In the genomic region with DNA sequence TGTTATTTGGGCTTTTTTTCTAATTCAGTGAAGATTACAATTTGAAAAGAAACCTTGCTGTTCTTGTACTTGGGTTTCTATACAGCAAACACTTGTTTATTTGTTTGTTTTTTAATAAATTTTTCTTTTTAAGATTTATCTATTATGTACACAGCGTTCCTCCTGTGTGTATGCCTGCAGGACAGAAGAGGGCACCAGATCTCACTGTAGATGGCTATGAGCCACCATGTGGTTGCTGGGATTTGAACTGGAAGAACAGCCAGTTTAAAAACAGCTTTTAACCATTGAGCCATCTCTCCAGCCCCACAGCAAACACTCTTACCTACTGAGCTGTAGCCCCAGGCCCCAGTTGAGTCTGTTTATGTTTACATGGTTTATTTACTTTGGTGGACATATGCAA, we compare ENCODE assay signal across 22 mouse cellular contexts. TPM values are rescaled to one million over a fixed set of nuclear protein-coding genes. Genes with fewer than 3 reads are reported as not detected.
DNase-seq lines count a peak whose midpoint lies in the region; ATAC-seq and TF ChIP-seq lines count a peak whose summit lies in the region.
"Had no signal": no experiment of that assay in that cellular context is flagged by ENCODE, and none has a peak within 500 bp of the region (broad histone marks: within the 10 kb centered on the region; RNA-seq: fewer than 3 reads in every experiment).

No protein-coding gene starts in this region.

- DNase-seq in heart, postnatal 0 days (ENCODE audit: low spot score) = no peak
- no peak for DNase-seq in heart, postnatal 4 days
- DNase-seq in liver, postnatal 0 days = no peak
- DNase-seq in liver, embryonic 11.5 days (ENCODE audit: low spot score) = no peak
- DNase-seq in right cerebral cortex, postnatal 25 days = no peak
- DNase-seq: adrenal gland, postnatal 14 days; cerebellum, adult 11-12 months; cerebellum, postnatal 36 days; heart, postnatal 36 days; kidney, adult 2 months; kidney, postnatal 14 days had no signal

- no peak for ATAC-seq in heart, postnatal 0 days (ENCODE audit: insufficient read depth, low read depth)
- ATAC-seq in liver, postnatal 0 days = no peak
- no peak for ATAC-seq in liver, embryonic 11.5 days (replicated peaks; ENCODE audit: low FRiP score)
- ATAC-seq: forebrain, embryonic 14.5 days; midbrain, embryonic 13.5 days had no signal

- no peak overlapping the region for H3K4me3 ChIP-seq in heart, postnatal 0 days (ENCODE audit: low read depth, low read length)
- H3K4me3 ChIP-seq in liver, postnatal 0 days (ENCODE audit: low read depth, low read length) = no peak overlapping the region
- H3K4me3 ChIP-seq in liver, embryonic 11.5 days (ENCODE audit: low read depth, low read length) = no peak overlapping the region
- H3K4me3 ChIP-seq in ES-Bruce4 (ENCODE audit: low read depth, low read length) = no peak overlapping the region
- H3K4me3 ChIP-seq in embryonic fibroblast, embryonic 13.5 days (ENCODE audit: insufficient read depth, low read length) = no peak overlapping the region
- H3K4me3 ChIP-seq: erythroblast, embryonic 14.5 days; heart, embryonic 13.5 days; hindbrain, embryonic 15.5 days; limb, embryonic 10.5 days; midbrain, embryonic 13.5 days; neural tube, embryonic 15.5 days; stomach, embryonic 15.5 days had no signal

- H3K9me3 ChIP-seq in heart, postnatal 0 days (replicated peaks; ENCODE audit: control insufficient read depth, low read length) = no peaks in the 10 kb centered on the region
- no peaks in the 10 kb centered on the region for H3K9me3 ChIP-seq in liver, postnatal 0 days (ENCODE audit: low read length)
- H3K9me3 ChIP-seq in liver, embryonic 11.5 days (ENCODE audit: control insufficient read depth, low read length) = no peaks in the 10 kb centered on the region
- no peaks in the 10 kb centered on the region for H3K9me3 ChIP-seq in ES-Bruce4 (replicated peaks; ENCODE audit: control insufficient read depth, insufficient read depth, low read length, poor library complexity, severe bottlenecking)
- H3K9me3 ChIP-seq: G1E; heart, embryonic 13.5 days; hindbrain, embryonic 15.5 days; limb, embryonic 10.5 days; midbrain, embryonic 13.5 days; neural tube, embryonic 15.5 days; stomach, embryonic 15.5 days had no signal

- H3K4me2 ChIP-seq in heart, postnatal 0 days (ENCODE audit: low read depth, low read length) = no peak overlapping the region
- no peak overlapping the region for H3K4me2 ChIP-seq in liver, postnatal 0 days (ENCODE audit: low read depth, low read length)
- H3K4me2 ChIP-seq in liver, embryonic 11.5 days = no peak overlapping the region
- H3K4me2 ChIP-seq: heart, embryonic 13.5 days; hindbrain, embryonic 15.5 days; midbrain, embryonic 13.5 days; neural tube, embryonic 15.5 days; stomach, embryonic 15.5 days had no signal

- H3K9ac ChIP-seq in heart, postnatal 0 days (replicated peaks; ENCODE audit: low read depth, low read length) = no peak overlapping the region
- H3K9ac ChIP-seq in liver, postnatal 0 days (replicated peaks) = no peak overlapping the region
- H3K9ac ChIP-seq in liver, embryonic 11.5 days (ENCODE audit: low read depth, low read length) = no peak overlapping the region
- H3K9ac ChIP-seq in ES-Bruce4 (ENCODE audit: low read depth, poor library complexity, severe bottlenecking) = no peak overlapping the region
- H3K9ac ChIP-seq: heart, embryonic 13.5 days; hindbrain, embryonic 15.5 days; midbrain, embryonic 13.5 days; neural tube, embryonic 15.5 days; stomach, embryonic 15.5 days had no signal

- no peak for TF ChIP-seq EP300 in heart, postnatal 0 days (IDR thresholded peaks at IDR 0.05; ENCODE audit: low read depth)
- no peak for TF ChIP-seq EP300 in liver, postnatal 0 days (IDR thresholded peaks at IDR 0.05; ENCODE audit: low read depth)
- no peak for TF ChIP-seq EP300 in ES-Bruce4 (IDR thresholded peaks at IDR 0.05; ENCODE audit: insufficient read depth, low read depth, low read length)

- TF ChIP-seq CTCF in heart, postnatal 0 days (IDR thresholded peaks at IDR 0.05; ENCODE audit: low read depth) = peak; percentile 37
- TF ChIP-seq CTCF in liver, postnatal 0 days (IDR thresholded peaks at IDR 0.05; ENCODE audit: low read depth) = peak; percentile 37; the same call in 1 of the 2 replicates
- no peak for TF ChIP-seq CTCF in ES-Bruce4 (IDR thresholded peaks at IDR 0.05; ENCODE audit: low read depth, low read length)
- TF ChIP-seq CTCF in embryonic fibroblast, embryonic 13.5 days (IDR thresholded peaks at IDR 0.05; ENCODE audit: borderline replicate concordance, insufficient read depth, low read length) = peak; percentile 4; the same call in 1 of the 2 replicates

- peaks cover 91% of the 10 kb centered on the region for H3K36me3 ChIP-seq in heart, postnatal 0 days (replicated peaks; ENCODE audit: control insufficient read depth, insufficient read depth, low read length)
- peaks cover 86% of the 10 kb centered on the region for H3K36me3 ChIP-seq in liver, postnatal 0 days (replicated peaks; ENCODE audit: insufficient read depth, low read length)
- H3K36me3 ChIP-seq in liver, embryonic 11.5 days (ENCODE audit: control insufficient read depth, insufficient read depth, low read length) = peaks cover 65% of the 10 kb centered on the region
- peaks cover 91% of the 10 kb centered on the region for H3K36me3 ChIP-seq in ES-Bruce4 (ENCODE audit: control insufficient read depth, insufficient read depth, low read length, poor library complexity, severe bottlenecking)

- 57% methylated on average over 1 of the region's 1 CpGs for WGBS in heart, postnatal 0 days
- 73% methylated on average over 1 of the region's 1 CpGs for WGBS in liver, postnatal 0 days (ENCODE audit: insufficient replicate concordance)
- 77% methylated on average over 1 of the region's 1 CpGs for WGBS in liver, embryonic 11.5 days

- no peaks in the 10 kb centered on the region for H3K27me3 ChIP-seq in heart, postnatal 0 days (ENCODE audit: control insufficient read depth, insufficient read depth, low read length)
- H3K27me3 ChIP-seq in liver, postnatal 0 days (ENCODE audit: insufficient read depth, low read length) = no peaks in the 10 kb centered on the region
- H3K27me3 ChIP-seq in liver, embryonic 11.5 days (replicated peaks; ENCODE audit: control insufficient read depth, insufficient read depth, low read length) = no peaks in the 10 kb centered on the region
- no peaks in the 10 kb centered on the region for H3K27me3 ChIP-seq in ES-Bruce4 (ENCODE audit: control insufficient read depth, insufficient read depth, low read length, poor library complexity, severe bottlenecking)
- H3K27me3 ChIP-seq: heart, embryonic 13.5 days; hindbrain, embryonic 15.5 days; midbrain, embryonic 13.5 days; neural tube, embryonic 15.5 days; stomach, embryonic 15.5 days had no signal

- no peak for TF ChIP-seq POLR2A in ES-Bruce4 (IDR thresholded peaks at IDR 0.05; ENCODE audit: insufficient read depth, low read length)
- TF ChIP-seq POLR2A in embryonic fibroblast, embryonic 13.5 days (IDR thresholded peaks at IDR 0.05; ENCODE audit: low read depth, low read length) = no peak

- no peak overlapping the region for H3K27ac ChIP-seq in heart, postnatal 0 days (ENCODE audit: low read depth)
- no peak overlapping the region for H3K27ac ChIP-seq in liver, postnatal 0 days (ENCODE audit: low read depth)
- no peak overlapping the region for H3K27ac ChIP-seq in liver, embryonic 11.5 days (ENCODE audit: low read depth, low read length)
- H3K27ac ChIP-seq in ES-Bruce4 (ENCODE audit: insufficient read depth, low read length) = peak overlapping the region; percentile 64; the same call in 1 of the 2 replicates
- H3K27ac ChIP-seq in embryonic fibroblast, embryonic 13.5 days (ENCODE audit: insufficient read depth, low read length) = no peak overlapping the region
- H3K27ac ChIP-seq: heart, embryonic 13.5 days; hindbrain, embryonic 15.5 days; limb, embryonic 10.5 days; midbrain, embryonic 13.5 days; neural tube, embryonic 15.5 days; stomach, embryonic 15.5 days had no signal

- peaks cover 13% of the 10 kb centered on the region for H3K4me1 ChIP-seq in heart, postnatal 0 days (ENCODE audit: control insufficient read depth, insufficient read depth)
- peaks cover 7% of the 10 kb centered on the region; the same call in 1 of the 2 replicates for H3K4me1 ChIP-seq in liver, postnatal 0 days (ENCODE audit: insufficient read depth)
- peaks cover 4% of the 10 kb centered on the region; the same call in 1 of the 2 replicates for H3K4me1 ChIP-seq in liver, embryonic 11.5 days (replicated peaks; ENCODE audit: control insufficient read depth, insufficient read depth, low read length)
- no peaks in the 10 kb centered on the region for H3K4me1 ChIP-seq in ES-Bruce4 (ENCODE audit: control insufficient read depth, insufficient read depth, low read length)
- no peaks in the 10 kb centered on the region for H3K4me1 ChIP-seq in embryonic fibroblast, embryonic 13.5 days (ENCODE audit: control insufficient read depth, insufficient read depth, low read length)
- H3K4me1 ChIP-seq: hindbrain, embryonic 15.5 days; limb, embryonic 10.5 days; midbrain, embryonic 13.5 days; neural tube, embryonic 15.5 days; stomach, embryonic 15.5 days had no signal

RNA-seq across cellular contexts. Expression of a gene that starts 20.4 kb away (rescaled TPM):
- 20.1 and 26.5 TPM in 2 replicates for total RNA-seq in heart, postnatal 0 days (2014; rRNA removed; ENCODE audit: low replicate concordance)
- polyA plus RNA-seq in heart, postnatal 0 days (2015; fragmentation: Nextera tagmentation; extraction: Ambion mirVana) = 11.9 and 13.1 TPM in 2 replicates
- total RNA-seq in heart, postnatal 4 days (2021) = 10 to 100 TPM; 10.2 to 10.6 TPM
- polyA plus RNA-seq in liver, postnatal 0 days (2015; fragmentation: Nextera tagmentation; extraction: Ambion mirVana) = 5.3 and 6.3 TPM in 2 replicates
- polyA plus RNA-seq in liver, embryonic 11.5 days (2014; fragmentation: Nextera tagmentation; extraction: Ambion mirVana) = 34.8 and 35.0 TPM in 2 replicates
- 5.7 and 11.8 TPM in 2 replicates for polyA plus RNA-seq in ES-Bruce4 (2011; ENCODE audit: insufficient read depth, insufficient read length, low read depth, missing spikeins)
- polyA plus RNA-seq in embryonic fibroblast, embryonic 13.5 days (2011; ENCODE audit: insufficient read length, low read depth, missing spikeins) = 11.0 and 14.9 TPM in 2 replicates

RNA-seq across cellular contexts. Expression of a gene that starts 20.6 kb away (rescaled TPM):
- 32.0 and 48.7 TPM in 2 replicates for total RNA-seq in heart, postnatal 0 days (2014; rRNA removed; ENCODE audit: low replicate concordance)
- polyA plus RNA-seq in heart, postnatal 0 days (2015; fragmentation: Nextera tagmentation; extraction: Ambion mirVana) = 14.5 and 15.5 TPM in 2 replicates
- 10 to 100 TPM; 52.2 to 55.4 TPM for total RNA-seq in heart, postnatal 4 days (2021)
- 7.3 and 8.3 TPM in 2 replicates for polyA plus RNA-seq in liver, postnatal 0 days (2015; fragmentation: Nextera tagmentation; extraction: Ambion mirVana)
- polyA plus RNA-seq in liver, embryonic 11.5 days (2014; fragmentation: Nextera tagmentation; extraction: Ambion mirVana) = 33.0 and 40.8 TPM in 2 replicates
- 46.0 and 47.2 TPM in 2 replicates for polyA plus RNA-seq in ES-Bruce4 (2011; ENCODE audit: insufficient read depth, insufficient read length, low read depth, missing spikeins)
- polyA plus RNA-seq in embryonic fibroblast, embryonic 13.5 days (2011; ENCODE audit: insufficient read length, low read depth, missing spikeins) = 26.4 and 28.9 TPM in 2 replicates

RNA-seq across cellular contexts. Expression of a gene that starts 28.0 kb away (rescaled TPM):
- total RNA-seq in heart, postnatal 0 days (2014; rRNA removed; ENCODE audit: low replicate concordance) = 29.1 and 38.9 TPM in 2 replicates
- polyA plus RNA-seq in heart, postnatal 0 days (2015; fragmentation: Nextera tagmentation; extraction: Ambion mirVana) = 19.5 TPM in 2 replicates
- 10 to 100 TPM; 36.2 to 36.4 TPM for total RNA-seq in heart, postnatal 4 days (2021)
- 4.3 and 5.6 TPM in 2 replicates for polyA plus RNA-seq in liver, postnatal 0 days (2015; fragmentation: Nextera tagmentation; extraction: Ambion mirVana)
- polyA plus RNA-seq in liver, embryonic 11.5 days (2014; fragmentation: Nextera tagmentation; extraction: Ambion mirVana) = 33.9 and 37.9 TPM in 2 replicates
- 37.9 and 40.0 TPM in 2 replicates for polyA plus RNA-seq in ES-Bruce4 (2011; ENCODE audit: insufficient read depth, insufficient read length, low read depth, missing spikeins)
- polyA plus RNA-seq in embryonic fibroblast, embryonic 13.5 days (2011; ENCODE audit: insufficient read length, low read depth, missing spikeins) = 42.2 and 54.0 TPM in 2 replicates

RNA-seq across cellular contexts. Expression of a gene that starts 42.5 kb away (rescaled TPM):
- total RNA-seq in heart, postnatal 0 days (2014; rRNA removed; ENCODE audit: low replicate concordance) = 20.6 and 29.1 TPM in 2 replicates
- 16.5 and 19.1 TPM in 2 replicates for polyA plus RNA-seq in heart, postnatal 0 days (2015; fragmentation: Nextera tagmentation; extraction: Ambion mirVana)
- 10 to 100 TPM; 25.9 to 28.0 TPM for total RNA-seq in heart, postnatal 4 days (2021)
- polyA plus RNA-seq in liver, postnatal 0 days (2015; fragmentation: Nextera tagmentation; extraction: Ambion mirVana) = 18.5 and 19.2 TPM in 2 replicates
- 7.1 and 7.9 TPM in 2 replicates for polyA plus RNA-seq in liver, embryonic 11.5 days (2014; fragmentation: Nextera tagmentation; extraction: Ambion mirVana)
- polyA plus RNA-seq in ES-Bruce4 (2011; ENCODE audit: insufficient read depth, insufficient read length, low read depth, missing spikeins) = 7.8 and 9.3 TPM in 2 replicates
- polyA plus RNA-seq in embryonic fibroblast, embryonic 13.5 days (2011; ENCODE audit: insufficient read length, low read depth, missing spikeins) = 5.3 and 6.6 TPM in 2 replicates

RNA-seq across cellular contexts. Expression of a gene that starts 47.7 kb away (rescaled TPM):
- total RNA-seq in heart, postnatal 0 days (2014; rRNA removed; ENCODE audit: low replicate concordance) = 33.1 and 35.6 TPM in 2 replicates
- 24.4 and 26.7 TPM in 2 replicates for polyA plus RNA-seq in heart, postnatal 0 days (2015; fragmentation: Nextera tagmentation; extraction: Ambion mirVana)
- 10 to 100 TPM; 37.2 to 46.4 TPM for total RNA-seq in heart, postnatal 4 days (2021)
- polyA plus RNA-seq in liver, postnatal 0 days (2015; fragmentation: Nextera tagmentation; extraction: Ambion mirVana) = 15.2 and 16.3 TPM in 2 replicates
- polyA plus RNA-seq in liver, embryonic 11.5 days (2014; fragmentation: Nextera tagmentation; extraction: Ambion mirVana) = 56.5 and 59.1 TPM in 2 replicates
- polyA plus RNA-seq in ES-Bruce4 (2011; ENCODE audit: insufficient read depth, insufficient read length, low read depth, missing spikeins) = 45.3 and 50.5 TPM in 2 replicates
- polyA plus RNA-seq in embryonic fibroblast, embryonic 13.5 days (2011; ENCODE audit: insufficient read length, low read depth, missing spikeins) = 24.8 and 31.6 TPM in 2 replicates
